Mouse (Mus musculus) natural killer cell, adult 2 months (primary cell): ENCODE measurements around the gene Klf15.

Experiments used
- DNase-seq, 2 experiments: peaks; one replicate each; pipeline ENCODE4 v3.0.0; 2022; ENCODE audit warnings: low spot score in 2 of 2

The Klf15 gene

DNA sequence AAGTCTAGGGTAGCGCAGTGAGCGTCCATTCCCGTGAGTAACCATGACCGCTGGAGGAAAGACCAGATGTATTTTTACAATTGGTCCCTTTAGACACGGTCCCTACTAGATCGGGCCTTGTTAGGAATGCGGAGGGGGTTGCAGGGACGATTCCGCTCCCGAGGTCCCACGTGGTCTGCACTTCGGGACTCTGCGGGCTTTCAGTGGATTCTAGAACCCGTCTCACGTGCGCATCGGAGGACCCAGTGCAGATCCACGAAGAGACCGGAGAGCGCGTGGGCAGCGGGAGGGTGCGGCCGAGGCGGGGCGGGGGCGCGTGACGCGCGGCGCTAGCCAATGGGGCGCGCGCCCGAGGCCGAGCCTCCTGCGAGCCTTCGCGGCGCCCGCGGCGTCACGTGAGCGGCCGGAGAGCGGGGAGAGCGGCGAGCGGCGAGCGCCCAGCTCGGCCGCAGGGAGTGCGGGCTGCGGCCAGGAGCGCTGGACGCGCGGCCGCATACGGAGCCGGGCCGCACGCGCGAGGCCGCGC, at the start of gene Klf15:
TSS of gene Klf15 (plus strand) at position 396 of the 526 bp plus-strand sequence.
- DNase-seq: no peak

DNA sequence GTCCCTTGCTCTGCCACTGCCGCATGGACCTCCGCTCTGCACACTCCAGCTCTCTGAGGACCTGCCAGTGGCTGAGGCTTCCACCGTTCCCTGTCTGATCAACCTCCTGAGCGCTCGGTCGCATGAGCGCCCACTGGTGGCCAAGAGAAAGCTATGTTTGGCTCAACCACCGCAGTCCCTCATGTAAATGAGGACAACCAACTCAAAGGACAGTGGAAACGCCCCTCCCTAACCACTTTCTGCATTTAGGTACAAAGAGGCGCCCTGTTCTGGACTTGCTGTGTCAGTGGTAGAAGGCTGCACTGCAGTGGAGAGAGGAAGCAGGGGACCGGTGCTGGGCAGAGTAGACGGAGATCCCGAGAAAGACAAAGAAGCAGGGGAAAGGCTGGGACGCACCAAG, 39.8 kb upstream of the Klf15 start:
- DNase-seq: peak; percentile 34 to 52

DNA sequence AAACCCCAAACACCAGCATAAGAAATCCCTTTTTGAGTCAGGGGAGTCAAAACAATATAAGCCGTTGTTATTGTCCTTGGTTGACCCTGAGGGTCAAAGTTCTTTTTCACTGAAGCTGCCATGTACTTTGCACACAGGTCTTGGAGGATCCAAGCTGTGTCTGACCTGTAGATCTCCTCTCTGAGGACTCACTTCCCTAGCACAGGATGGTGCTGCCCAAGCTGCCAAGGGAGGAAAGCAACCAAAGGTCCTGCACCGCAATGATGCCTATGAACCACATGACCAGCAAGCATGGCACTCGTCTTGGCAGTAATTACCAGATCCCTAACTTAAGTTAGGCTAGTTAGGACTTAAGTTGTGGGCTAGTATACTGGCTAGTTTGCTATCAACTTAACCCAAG, 37.0 kb upstream of the Klf15 start:
- no peak for DNase-seq

DNA sequence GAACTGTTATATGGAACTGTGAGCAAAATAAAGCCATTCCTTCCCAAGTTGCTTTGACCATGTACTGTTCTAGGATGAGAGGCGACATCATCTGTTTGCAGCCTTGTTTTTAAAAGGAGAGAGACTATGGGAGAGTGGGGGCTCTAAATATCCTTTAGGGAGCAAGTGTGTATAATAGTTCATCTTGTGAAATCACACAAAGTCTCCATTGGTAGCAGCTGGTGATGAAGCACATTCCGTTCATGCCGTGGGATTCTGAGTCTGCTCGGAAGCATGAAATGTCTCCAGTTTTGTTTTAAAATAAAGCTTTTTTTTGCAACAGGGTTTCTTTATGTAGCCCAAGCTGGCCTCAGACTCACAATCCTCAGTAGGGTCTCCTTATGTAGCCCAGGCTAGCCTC, 36.4 kb upstream of the Klf15 start:
- DNase-seq: no peak

DNA sequence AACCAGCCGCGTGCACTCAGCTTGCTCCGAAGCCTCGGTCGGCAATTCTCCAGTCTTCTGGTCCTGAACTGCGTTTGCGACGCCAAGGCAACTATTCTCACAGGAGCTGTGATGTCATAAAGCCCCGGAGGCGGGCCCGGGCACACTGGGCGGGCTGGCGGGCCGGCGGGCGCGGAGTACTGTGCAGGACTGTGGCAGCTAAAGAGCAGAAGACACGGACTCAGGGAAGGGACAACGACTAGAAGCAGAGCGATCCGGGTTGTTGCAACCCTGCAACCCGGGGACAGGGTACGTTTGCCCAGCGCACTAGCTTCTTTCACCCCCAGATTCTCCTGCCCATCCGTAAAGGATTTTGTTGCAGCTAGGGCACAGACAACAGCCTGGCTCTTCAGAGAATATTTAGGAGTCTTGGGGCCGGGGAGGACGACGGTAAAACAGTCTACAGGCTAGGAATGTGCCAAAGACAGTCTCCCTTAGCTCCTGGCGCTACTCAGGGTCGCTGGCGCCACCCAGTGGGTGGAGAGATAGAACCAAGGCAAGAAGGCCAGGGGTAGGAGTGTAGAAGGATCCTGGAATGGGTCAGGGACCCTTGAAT, 33.9 kb upstream of the Klf15 start, which contains the start of gene Cfap100:
TSS of gene Cfap100 (minus strand) at position 418 of the 595 bp plus-strand sequence.
- DNase-seq: no peak

DNA sequence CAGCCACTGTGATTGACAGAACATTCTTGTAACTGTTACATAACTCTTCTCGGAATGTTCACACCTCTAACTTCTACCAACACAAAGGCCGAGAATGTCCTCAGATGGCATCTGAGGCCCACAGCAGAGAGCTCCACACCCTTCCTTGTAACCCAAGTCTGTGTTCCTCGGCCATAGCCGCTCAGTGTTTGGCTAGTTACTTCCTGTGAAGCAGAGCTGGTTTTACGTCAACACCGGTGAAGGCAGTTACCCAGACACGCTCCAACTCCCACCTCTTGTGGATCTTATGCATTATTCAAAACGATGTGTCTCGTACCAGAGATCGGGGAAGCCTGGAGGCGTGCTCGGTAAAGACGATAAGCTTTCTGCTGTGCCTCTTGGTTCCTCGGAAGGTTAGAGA, 32.5 kb upstream of the Klf15 start:
- no peak for DNase-seq

DNA sequence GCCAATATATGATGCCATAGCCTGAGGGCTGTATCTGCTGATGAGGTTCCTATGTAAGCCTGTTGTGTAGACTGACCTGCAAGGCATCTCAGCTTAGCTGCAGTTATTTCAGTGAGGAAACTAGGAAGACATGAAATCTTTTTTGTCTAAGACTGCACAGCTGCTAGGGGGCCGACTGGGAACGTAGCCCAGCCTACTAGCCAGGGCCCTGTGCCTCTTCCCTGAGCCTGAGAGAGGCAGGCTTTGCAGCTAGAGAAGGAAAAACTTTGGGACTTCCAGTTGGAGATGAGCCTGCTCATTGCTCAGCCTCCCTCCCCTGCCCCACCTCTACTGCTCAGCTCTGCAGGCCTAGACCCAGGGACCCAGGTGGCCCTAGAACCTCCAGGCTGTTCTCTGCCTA, 30.9 kb upstream of the Klf15 start:
- DNase-seq: no peak

DNA sequence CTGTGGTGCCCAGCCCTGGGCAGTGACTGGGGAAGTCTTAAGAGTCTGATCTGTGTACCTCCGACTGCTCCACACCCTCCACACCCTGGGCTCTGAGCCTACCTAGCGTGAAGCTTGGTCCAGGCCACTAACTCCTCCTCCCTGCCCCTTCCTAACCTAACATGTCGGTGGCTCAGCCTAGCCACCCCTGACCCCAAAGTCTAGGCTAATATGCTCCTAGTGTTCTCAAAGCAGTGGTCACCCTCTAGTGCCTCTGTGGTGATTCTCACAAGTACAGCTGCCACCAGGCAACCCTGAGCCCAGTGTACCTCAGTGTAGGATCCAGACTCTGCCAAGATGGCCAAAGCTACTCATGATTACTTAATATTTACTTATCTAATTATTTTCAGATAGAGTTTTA, 27.7 kb upstream of the Klf15 start:
- DNase-seq: no peak

DNA sequence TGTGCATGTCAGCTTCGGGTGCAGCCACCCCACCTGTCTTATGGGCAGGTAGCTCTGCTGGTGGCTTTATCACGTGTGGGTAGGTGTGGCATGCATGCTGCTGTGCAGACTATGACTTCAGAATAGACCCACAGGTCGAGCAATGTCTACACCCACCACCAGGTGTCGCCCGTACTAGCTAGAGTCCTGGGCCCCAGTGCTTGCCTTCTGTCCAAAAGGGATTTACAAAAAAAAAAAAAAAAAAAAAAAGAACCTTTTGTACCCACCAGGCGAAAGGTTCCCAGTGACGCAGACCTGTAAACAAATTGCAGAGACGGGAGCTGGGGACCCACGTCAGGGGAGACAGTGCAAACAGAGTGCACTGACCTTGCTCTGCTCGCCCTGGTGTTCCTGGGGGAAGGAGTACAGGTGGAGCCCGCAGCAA, 27.2 kb upstream of the Klf15 start:
- peak; percentile 7 to 46 for DNase-seq

DNA sequence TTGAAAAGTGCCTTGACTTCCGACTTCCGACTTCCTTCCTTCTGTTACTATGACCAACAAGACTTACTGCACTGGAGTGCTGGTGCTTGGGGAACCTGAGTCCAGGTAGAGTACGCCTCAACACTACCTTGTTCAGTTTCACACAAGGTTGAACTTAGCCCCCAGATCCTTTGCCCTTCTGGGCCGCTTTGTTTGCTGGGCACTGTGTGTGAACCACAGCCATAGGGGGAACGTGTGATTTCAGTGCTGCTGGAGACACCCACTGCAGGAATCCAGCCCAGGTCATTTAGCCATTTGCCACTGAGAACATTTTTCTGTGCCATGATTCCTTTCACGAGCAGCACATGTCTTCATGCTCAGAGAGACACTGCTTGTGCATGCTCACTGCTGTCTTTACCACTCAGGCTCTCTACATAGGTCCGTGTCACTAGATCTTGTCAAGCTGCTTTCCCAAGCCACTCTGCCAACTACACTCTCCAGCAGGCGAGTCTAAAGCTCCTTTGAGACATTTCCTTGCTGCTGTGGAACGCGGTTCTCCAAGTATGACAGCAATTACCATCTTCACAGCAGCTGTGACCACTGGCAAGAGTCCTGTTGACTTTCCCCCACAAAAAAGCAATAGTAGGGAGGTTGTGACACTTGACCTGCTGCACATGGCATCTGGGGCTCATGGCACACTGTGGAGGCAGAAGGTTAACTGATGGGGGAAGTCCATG, 26.0 kb upstream of the Klf15 start:
- DNase-seq: no peak

DNA sequence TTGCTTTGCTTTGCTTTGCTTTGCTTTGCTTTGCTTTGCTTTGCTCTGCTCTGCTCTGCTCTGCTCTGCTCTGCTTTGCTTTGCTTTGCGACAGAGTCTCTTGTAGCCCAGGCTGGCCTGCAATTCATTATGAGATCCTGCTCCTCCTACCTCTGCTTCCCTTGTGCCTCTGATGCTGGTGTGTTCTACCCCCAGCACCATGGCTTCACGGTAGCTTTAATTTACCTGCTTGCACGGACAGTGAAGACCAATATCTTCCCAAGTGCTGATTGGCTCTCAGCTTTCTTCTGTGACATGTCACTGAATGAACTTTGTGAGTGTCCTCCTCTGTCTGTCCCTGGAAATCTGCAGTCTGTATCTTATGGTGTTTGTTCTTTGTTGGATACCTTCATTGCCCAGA, 25.3 kb upstream of the Klf15 start:
- DNase-seq: no peak

DNA sequence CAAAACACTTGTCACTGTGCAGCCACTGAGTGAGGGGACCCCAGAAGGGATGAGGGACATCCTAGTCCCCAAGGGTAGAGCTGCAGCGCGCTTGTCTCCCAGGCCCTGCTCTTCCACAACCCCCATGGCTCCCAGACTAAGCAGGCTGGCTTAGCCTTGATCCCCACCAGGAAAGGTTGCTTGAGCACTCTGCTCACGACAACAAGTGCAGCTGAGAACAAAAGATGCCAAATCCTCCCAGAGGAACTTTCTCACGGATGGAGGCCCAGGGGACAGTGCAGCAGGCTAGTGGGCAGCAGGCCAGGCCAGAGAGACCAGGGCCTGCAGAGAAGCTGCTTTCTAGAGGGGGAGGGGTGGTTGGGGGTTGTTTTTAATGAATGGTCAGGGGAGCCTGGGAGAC, 15.5 kb upstream of the Klf15 start:
- no peak for DNase-seq

DNA sequence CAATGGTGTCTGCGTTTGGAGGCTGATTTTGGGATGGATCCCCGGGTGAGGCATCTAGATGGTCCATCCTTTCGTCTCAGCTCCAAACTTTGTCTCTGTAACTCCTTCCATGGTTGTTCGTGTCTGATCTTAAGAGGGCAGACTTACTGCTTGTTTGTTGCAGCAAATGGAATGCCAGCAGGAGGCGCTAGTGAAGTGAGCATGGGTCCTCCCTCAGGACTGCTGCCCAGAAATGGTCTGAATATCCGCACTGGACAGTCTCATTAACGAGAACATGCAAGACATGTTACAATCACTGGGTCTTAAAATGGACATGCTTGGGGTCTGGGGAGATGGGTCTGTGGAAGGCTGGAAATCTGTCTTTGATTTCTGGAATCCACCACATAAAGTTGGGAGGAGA, 12.2 kb upstream of the Klf15 start:
- DNase-seq: peak in 1 of 2 experiments; percentile 9

DNA sequence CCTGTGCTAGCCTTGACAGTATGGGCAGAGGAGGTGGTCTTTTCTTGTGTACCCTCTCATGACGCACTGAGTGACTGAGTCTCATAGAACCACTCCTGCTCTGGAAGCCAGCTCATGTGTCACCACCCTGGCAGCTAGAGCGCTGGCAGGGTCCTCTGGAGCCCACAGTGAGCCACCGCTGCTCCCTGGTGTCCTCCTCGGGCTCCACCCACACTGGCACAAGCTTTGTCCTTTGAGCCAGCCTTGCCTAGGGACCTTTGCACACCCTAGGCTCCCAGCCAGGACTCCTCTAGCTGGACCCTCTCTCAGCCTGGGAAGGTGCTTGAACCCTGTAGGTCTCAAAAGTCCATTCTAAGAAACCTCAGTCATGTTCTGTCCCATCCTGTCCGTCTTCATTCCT, 11.7 kb upstream of the Klf15 start:
- DNase-seq: no peak

DNA sequence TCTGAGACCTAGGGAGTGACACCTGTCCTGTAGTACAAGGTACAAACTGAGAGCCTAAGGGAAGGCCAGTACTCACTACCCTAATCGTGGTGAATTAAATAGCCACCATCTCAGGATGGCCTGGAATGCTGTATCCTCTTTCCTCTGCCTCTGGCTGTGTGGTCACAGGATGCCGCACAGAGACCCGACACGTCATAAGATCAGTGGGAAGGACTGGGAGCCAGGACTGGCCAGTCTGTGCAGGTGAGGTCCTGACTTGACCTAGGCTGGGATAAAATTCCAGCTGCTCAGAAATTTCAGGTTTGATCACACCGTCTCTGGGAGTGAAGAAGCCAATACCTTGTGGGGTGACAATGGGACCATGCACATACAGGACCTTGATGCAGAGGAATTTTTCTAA, 10.9 kb upstream of the Klf15 start:
- DNase-seq: no peak

DNA sequence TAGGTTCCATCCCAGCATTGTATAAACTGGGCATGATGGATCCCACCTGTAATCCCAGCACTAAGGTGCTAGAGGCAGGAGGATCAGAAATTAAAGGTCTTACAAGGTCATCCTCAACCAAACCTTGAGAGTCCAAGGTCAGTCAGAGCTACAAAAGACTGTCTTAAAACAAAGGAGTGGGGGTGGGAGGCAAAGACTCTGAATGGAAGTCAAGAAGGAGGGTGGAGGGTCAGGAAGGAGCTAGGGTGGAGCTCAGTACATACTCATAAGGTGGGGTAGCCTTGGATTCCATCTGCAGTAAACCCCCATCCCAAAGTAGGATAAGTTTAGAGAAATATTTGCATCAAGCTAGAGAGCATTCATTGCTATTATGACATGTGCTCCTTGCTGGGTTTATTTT, 9.8 kb upstream of the Klf15 start:
- no peak for DNase-seq

DNA sequence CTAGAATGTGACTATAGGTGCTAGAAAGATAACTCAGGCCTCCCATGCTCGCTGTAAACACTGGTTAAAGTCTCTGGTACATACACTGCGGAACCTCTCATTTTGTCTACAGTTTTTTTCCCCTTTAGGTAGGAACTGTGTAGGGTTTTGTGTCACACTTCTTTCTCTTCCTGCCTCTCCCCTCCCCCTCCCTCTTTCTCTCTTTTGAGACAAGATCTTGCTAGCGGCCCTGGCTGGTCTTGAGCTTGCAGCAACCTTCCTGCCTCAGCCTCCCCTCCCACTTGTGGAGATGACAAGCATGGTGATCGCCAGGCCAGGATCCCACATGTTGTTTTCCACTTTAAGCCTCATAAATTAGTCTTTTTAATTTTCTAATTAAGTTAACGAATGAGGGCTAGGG, 8.6 kb upstream of the Klf15 start:
- no peak for DNase-seq

DNA sequence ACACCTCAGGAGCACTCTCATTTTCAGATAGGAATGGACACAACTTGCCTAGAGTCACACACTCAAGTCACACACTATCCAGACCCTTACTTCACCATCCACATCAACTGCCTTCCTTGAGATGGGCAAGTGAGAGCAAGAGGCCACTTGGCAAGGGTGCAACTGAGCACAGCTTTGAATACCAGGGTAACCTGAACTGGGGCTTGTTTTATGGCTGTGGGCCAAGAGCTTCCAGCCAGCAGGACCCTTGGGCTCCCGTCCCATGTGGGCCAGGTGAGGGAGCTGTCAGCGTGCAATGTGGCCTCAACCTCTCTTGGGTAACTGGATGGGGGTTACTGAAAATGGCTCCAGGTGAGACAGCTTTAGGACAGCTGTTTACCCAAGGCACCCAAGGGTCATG, 5.0 kb upstream of the Klf15 start:
- no peak for DNase-seq

DNA sequence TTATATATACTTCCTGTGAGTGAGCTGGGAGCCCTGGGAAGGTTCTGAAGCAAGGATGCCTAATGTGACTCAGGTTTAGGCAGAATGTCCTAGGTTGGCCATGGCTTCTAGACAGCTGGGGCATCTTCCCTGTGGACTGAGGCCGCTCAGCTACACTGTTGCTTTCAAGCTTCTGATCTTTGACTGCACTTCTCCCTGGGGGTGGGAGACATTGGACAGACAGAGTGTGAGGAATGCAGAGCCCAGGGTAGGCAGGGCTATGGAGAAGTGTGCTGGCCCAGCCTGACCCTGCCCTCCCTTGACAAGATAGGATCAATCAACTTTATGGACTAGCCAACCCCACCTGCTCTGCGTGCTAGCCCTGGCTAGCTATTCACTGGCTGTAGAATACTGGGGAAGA, 1.2 kb upstream of the Klf15 start:
- no peak for DNase-seq

DNA sequence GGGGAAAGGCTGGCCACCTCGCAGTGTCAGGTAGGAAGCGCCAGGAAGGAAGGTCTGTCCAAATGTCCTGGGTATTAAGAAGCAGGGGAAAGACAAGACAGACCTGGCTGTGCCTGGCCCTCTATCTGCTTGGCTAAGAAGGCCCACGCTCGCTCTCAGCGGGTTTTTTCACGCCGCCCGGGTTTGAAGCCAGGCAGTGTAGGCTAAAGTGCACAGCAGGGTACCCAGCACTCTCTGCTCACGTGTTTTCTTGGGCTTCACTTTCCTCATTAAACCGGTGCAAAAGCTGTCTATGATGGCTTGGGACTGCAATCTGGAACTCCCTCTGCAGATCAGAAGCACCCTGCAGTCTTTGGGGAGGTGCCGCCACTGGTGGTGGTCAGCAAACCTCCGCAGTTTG, 605 bp upstream of the Klf15 start:
- DNase-seq: no peak

DNA sequence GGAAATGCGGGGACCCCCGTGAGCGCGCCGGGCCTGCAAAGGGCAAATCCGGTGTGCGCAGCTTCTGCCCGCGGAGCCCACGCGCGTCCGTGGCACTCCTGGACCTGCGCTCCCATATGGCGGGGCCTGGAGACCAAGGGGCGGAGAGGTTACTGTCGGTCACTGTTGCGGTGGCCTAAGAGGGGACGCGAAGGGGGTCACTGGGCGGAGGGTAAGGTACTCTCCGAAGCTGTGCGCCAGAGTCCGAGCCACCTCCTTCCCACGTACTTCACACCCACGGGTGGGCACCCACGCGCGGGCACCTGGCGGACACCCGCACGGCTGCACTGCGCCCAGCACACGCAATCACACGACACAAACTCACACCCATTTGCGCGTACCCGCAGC, 458 bp downstream of the Klf15 start:
- DNase-seq: no peak

DNA sequence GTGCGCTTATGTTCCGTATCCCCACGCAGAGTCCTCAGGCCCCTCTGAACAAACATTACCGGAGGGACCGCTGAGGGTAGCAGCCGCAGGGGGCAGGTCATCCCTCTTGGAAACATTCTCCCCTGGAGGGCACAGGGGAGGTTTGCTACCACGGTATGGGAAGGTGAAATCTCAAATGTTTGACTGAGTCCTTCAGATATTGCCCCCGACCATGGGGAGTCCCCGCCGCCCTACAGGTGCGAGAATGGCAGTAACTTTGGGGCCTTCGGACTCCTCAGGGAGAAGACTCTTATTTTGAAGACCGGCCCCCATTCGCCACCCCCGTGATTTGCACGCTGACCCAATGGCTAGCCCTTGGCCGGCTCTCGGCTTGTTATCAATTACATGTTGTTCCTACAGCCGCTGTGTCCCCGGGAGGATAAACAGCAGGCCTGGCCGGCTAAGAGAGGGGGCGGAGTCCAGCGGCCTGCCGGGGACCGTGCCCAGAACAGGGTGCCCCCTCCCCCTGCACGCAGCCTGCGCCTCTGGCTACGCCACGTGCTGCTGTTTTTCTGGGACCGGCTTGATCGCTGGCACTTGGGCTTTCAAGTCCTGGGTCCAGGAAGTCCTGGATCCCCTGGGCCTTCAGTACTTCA, 969 bp downstream of the Klf15 start:
- no peak for DNase-seq

DNA sequence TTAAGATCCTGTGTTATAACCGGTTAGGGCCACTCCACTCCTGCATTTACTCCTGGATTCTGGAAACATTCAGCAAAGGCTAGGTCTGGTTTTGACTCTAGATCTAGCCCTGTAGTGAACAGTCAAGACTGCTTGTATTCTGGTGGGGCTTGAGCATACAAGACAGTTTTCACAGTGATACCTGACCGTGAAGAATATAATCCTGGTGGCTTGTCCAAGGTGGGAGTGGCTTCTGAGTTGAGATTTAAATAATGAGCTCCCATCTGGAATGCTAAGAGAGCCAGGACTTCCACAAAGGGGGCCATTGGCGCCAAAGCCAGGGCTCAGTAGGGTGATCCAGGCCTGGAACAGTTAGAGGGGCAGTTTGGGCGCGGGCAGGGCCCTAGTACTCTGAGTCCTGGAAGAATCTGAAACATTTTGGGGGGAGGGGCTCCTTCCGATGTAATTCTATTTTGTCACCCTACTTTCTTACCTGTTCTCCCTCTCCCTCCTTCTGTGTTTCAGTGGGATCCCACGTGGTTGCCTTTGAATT, 1.6 kb downstream of the Klf15 start:
- DNase-seq: no peak
